Mouse (Mus musculus): ENCODE results near the gene Fras1. TPM values are rescaled to one million over a fixed set of nuclear protein-coding genes. Genes with fewer than 3 reads are reported as not detected.

Fras1 gene
- polyA plus RNA-seq, 1 experiment from 2014 or later = 7.0 TPM

DNA sequence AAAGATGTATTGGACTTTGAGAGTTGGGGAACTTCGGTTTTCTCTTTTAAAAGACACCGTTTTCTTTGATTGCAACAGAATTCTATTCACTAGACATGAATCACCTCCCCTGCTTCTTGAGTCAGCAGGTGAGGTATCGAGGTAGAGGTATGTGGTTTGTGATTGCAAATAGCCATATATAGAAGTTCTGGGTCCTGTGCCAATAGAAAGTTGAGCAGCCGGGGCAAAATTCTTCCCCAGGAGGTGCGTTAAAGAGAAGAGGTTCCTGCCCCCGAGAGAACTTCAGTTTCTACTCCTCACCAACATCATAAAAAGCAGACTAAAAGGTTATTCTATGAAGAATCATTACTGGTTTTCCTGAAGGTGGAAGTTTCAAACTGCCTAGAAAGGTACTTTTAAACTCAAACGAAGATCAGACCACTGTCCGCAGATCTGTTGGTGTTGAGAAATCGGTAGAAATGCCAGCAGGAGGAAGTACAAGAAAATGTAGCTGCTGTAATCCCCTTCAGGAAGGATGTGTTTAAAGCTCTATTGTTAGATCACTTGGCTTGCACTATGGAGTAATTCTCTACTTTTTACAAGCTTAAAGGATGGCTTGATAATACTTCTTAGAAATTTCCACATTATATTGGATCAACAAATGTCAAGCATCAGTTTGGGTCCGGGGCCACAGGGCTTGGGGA is 420.3 kb downstream of the Fras1 start:
- no peaks in the 10 kb centered on the region for H3K9me3 ChIP-seq
- 67% methylated on average over 10 of the region's 10 CpGs for WGBS
- H3K27ac ChIP-seq = no peak overlapping the region
- ATAC-seq (ENCODE audit: low FRiP score) = no peak
- peaks cover 9% of the 10 kb centered on the region for H3K4me1 ChIP-seq (replicated peaks)
- peak overlapping the region; percentile 42; the same call in 1 of the 2 replicates for H3K4me3 ChIP-seq
- H3K36me3 ChIP-seq = no peaks in the 10 kb centered on the region
- no peak overlapping the region for H3K9ac ChIP-seq
- H3K27me3 ChIP-seq = peaks cover 13% of the 10 kb centered on the region; the same call in 1 of the 2 replicates
- H3K4me2 ChIP-seq = peak overlapping the region; percentile 66; the same call in 1 of the 2 replicates

DNA sequence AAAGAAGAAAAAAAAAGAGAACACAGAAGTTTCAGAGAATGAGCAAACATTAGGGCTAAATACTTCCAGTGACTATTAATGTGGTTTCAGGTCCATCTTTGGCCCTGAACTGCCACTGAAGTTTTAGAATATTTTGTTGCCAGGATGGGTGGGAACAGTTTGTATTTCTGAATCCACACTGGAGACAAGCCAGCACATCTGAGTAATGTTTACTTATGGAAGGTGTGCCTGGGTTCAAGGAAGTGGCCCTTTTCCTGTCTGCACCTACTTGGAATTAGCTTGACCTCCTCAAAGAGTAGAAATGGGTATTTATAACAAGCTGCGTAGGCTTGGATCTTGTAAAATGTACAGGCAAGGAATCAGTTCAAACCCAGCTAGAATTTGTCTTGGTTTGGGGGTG is 422.0 kb downstream of the Fras1 start:
- WGBS = 95% methylated on average over 1 of the region's 1 CpGs
- H3K27ac ChIP-seq = no peak overlapping the region
- H3K4me2 ChIP-seq = no peak overlapping the region

DNA sequence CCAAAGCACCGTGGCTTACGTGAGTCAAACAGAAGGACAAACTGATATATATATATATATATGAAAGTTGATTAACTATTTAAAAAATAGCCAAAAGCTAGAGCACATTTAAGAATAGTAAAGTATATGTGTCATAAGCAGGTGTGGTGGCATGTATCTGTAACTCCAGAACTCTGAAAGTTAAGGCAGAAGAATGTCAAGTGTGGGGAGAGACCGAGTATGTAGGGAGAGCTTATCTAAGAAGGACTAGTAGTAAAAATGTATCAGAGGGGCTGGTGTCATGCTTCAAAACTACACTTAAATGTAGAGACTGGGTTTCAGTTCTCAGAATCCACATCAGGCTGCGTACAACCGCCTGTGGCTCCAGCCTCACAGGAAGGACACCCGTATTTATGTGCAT is 423.7 kb downstream of the Fras1 start:
- no peaks in the 10 kb centered on the region for H3K9me3 ChIP-seq
- no peak overlapping the region for H3K9ac ChIP-seq
- H3K36me3 ChIP-seq = no peaks in the 10 kb centered on the region
- WGBS = 96% methylated on average over 6 of the region's 6 CpGs
- peaks cover 14% of the 10 kb centered on the region for H3K4me1 ChIP-seq (replicated peaks)
- H3K4me2 ChIP-seq = no peak overlapping the region
- peaks cover 13% of the 10 kb centered on the region; the same call in 1 of the 2 replicates for H3K27me3 ChIP-seq
- H3K27ac ChIP-seq = no peak overlapping the region
- no peak overlapping the region for H3K4me3 ChIP-seq
- no peak for ATAC-seq (ENCODE audit: low FRiP score)

More for the DNA sequence above, 422.0 kb downstream of the Fras1 start:
- H3K4me3 ChIP-seq = no peak overlapping the region
- H3K9me3 ChIP-seq = no peaks in the 10 kb centered on the region
- H3K4me1 ChIP-seq (replicated peaks) = peaks cover 9% of the 10 kb centered on the region
- H3K27me3 ChIP-seq = peaks cover 13% of the 10 kb centered on the region; the same call in 1 of the 2 replicates
- no peak overlapping the region for H3K9ac ChIP-seq
- no peaks in the 10 kb centered on the region for H3K36me3 ChIP-seq
- ATAC-seq (ENCODE audit: low FRiP score) = no peak

DNA sequence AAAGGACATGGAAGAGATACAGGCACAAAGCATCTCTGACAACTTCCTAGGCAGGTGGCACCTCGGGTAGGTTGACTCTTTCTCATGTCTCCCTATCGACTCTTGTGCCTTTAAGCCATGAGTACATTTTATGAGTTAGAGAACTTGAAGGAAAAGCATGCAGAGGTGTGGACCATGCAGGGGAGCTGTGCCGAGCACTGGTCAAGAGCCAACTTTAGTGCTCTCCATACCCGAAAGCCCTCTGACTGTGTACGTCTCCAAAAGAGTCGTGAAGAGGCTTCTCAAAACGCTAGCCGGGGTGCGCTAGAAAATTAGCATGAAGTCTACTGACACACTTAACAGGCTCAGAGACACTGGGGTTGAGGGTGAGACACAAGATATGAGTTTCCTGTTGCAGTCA is 425.4 kb downstream of the Fras1 start:
- Histone ChIP-seq H3K4me3 (no peak overlapping the region), H3K36me3 (no peaks in the 10 kb centered on the region), H3K9ac (no peak overlapping the region), H3K27me3 (0 out of 2 replicates have a peak, but pooled peaks cover 2% of the 10 kb centered on the region), H3K4me1 (replicated peaks) (peaks cover 10% of the 10 kb centered on the region; the same call in 1 of the 2 replicates), H3K9me3 (no peaks in the 10 kb centered on the region), H3K4me2 (no peak overlapping the region), H3K27ac (no peak overlapping the region)
- ATAC-seq (ENCODE audit: low FRiP score) = no peak
- WGBS = 93% methylated on average over 9 of the region's 9 CpGs

DNA sequence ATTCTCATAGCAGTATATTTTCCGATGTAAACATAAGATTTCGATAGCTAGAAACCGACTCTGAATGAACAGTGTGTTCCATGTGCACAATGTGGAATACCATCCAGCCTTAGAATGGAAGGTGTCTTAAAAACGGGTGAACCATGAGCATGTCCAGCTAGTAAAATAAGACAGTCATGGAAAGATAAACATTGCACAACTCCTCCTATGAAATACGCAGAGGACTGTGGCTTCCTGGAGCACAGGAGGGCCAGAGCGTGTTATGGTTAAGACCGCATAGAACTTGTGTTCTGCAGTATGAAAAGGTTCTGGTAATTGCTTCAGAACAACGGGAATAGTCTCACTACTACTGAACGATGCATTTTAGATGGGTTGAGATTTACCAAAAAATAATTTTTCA is 426.2 kb downstream of the Fras1 start:
- Histone ChIP-seq H3K27me3 (no peaks in the 10 kb centered on the region), H3K9ac (no peak overlapping the region), H3K36me3 (no peaks in the 10 kb centered on the region), H3K27ac (no peak overlapping the region), H3K4me3 (no peak overlapping the region), H3K4me2 (no peak overlapping the region), H3K9me3 (no peaks in the 10 kb centered on the region), H3K4me1 (replicated peaks) (peaks cover 7% of the 10 kb centered on the region; the same call in 1 of the 2 replicates)
- no peak for ATAC-seq (ENCODE audit: low FRiP score)
- 96% methylated on average over 9 of the region's 9 CpGs for WGBS

DNA sequence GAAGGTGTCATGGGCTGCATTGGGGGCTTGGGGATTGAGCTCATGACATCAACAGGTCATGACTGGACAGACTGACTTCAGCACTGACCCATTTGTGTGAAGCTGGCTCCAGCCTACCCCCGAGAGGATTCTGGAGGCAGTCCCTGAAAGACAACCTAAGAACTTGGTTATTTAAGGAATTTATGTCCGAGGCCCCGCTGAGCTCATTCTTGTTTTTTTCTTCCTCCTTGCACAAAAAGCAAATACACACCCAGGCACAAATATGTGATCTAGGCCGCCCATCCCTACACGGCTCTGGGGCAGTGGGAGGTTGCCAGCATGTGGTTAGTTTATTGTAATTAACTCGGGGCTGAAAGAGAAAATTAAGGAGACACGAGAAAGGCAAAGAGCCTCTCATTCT is 428.4 kb downstream of the Fras1 start:
- Histone ChIP-seq H3K27ac (no peak overlapping the region), H3K9ac (no peak overlapping the region), H3K27me3 (no peaks in the 10 kb centered on the region), H3K36me3 (no peaks in the 10 kb centered on the region), H3K4me2 (no peak overlapping the region), H3K4me1 (replicated peaks) (peaks cover 5% of the 10 kb centered on the region; the same call in 1 of the 2 replicates), H3K9me3 (no peaks in the 10 kb centered on the region), H3K4me3 (no peak overlapping the region)
- ATAC-seq (ENCODE audit: low FRiP score) = no peak
- WGBS = 46% methylated on average over 7 of the region's 7 CpGs

DNA sequence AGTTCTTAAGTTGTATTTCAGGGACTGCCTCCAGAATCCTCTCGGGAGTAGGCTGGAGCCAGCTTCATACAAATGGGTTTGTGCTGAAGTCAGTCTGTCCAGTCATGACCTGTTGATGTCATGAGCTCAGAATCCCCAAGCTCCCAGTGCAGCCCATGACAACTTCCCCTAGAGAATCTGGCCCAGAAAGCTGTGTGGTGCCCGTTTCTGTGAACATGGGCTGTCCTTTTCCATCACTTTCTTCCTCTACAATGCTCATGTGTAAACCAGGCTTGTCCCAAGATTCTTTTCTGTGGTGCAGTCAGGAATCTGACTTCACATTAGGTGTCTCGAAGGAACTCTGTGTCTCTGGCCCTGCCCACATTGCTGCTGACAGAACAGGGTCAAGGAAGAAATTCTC is 429.3 kb downstream of the Fras1 start:
- Histone ChIP-seq H3K4me3 (no peak overlapping the region), H3K9me3 (no peaks in the 10 kb centered on the region), H3K4me1 (replicated peaks) (peaks cover 5% of the 10 kb centered on the region; the same call in 1 of the 2 replicates), H3K27ac (no peak overlapping the region), H3K27me3 (no peaks in the 10 kb centered on the region), H3K9ac (no peak overlapping the region), H3K4me2 (no peak overlapping the region), H3K36me3 (no peaks in the 10 kb centered on the region)
- no peak for ATAC-seq (ENCODE audit: low FRiP score)
- 64% methylated on average over 3 of the region's 3 CpGs for WGBS

DNA sequence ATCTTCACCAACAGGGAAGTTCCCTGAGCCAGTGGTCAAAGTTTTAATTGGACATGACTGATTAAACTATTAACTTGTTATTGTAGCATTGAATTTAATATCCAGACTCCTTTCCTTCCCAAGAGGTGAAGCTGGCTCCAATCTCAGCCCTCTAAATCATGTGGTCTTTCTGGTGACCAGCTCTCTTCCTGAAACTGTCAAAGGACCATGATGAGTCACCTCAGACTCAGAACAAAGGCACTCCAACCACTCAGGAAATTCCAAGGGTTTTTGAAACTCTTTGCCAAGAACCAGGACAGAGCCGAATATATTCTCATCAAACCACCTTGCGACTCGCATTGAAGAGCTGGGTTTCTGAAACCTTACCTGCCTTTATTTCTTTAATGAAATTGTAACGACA is 430.5 kb downstream of the Fras1 start:
- Histone ChIP-seq H3K9ac (no peak overlapping the region), H3K4me3 (no peak overlapping the region), H3K27me3 (no peaks in the 10 kb centered on the region), H3K4me2 (no peak overlapping the region), H3K27ac (no peak overlapping the region), H3K9me3 (no peaks in the 10 kb centered on the region), H3K4me1 (replicated peaks) (peaks cover 5% of the 10 kb centered on the region; the same call in 1 of the 2 replicates), H3K36me3 (no peaks in the 10 kb centered on the region)
- WGBS = 86% methylated on average over 4 of the region's 4 CpGs
- no peak for ATAC-seq (ENCODE audit: low FRiP score)

- 87% methylated on average over 3 of the region's 3 CpGs for WGBS
- no peak for ATAC-seq (ENCODE audit: low FRiP score)
- Histone ChIP-seq H3K27me3 (no peaks in the 10 kb centered on the region), H3K4me1 (replicated peaks) (peaks cover 5% of the 10 kb centered on the region; the same call in 1 of the 2 replicates), H3K4me2 (no peak overlapping the region), H3K36me3 (no peaks in the 10 kb centered on the region), H3K4me3 (no peak overlapping the region), H3K9ac (no peak overlapping the region), H3K27ac (no peak overlapping the region), H3K9me3 (no peaks in the 10 kb centered on the region)
Measured at GRCm38 (mm10) chr5:96804813-96805212, 431.1 kb downstream of the Fras1 start.

DNA sequence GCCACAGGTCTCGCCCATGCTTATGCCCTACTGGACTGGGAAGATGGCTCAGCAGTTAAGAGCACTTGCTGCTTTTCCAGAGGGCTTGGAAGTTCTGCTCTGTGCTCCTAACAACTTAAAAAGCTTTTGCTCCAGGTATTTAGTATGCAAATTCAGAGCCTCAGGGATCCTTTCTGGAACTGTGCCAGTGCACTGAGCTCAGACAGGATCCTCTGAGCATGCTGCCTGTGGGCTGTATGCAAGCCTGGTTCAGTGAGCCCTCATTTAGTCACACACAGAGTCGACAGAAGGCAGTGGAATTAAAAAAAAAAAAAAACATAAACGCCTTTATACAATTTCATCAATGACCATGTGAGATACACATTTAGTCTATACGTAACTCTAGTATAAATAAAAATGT is 436.9 kb downstream of the Fras1 start:
- no peaks in the 10 kb centered on the region for H3K27me3 ChIP-seq
- H3K4me2 ChIP-seq = no peak overlapping the region
- no peaks in the 10 kb centered on the region for H3K9me3 ChIP-seq
- H3K4me1 ChIP-seq (replicated peaks) = no peaks in the 10 kb centered on the region; the same call in 1 of the 2 replicates
- no peaks in the 10 kb centered on the region for H3K36me3 ChIP-seq
- no peak for ATAC-seq (ENCODE audit: low FRiP score)
- 74% methylated on average over 4 of the region's 4 CpGs for WGBS
- no peak overlapping the region for H3K27ac ChIP-seq
- H3K9ac ChIP-seq = no peak overlapping the region
- H3K4me3 ChIP-seq = no peak overlapping the region

DNA sequence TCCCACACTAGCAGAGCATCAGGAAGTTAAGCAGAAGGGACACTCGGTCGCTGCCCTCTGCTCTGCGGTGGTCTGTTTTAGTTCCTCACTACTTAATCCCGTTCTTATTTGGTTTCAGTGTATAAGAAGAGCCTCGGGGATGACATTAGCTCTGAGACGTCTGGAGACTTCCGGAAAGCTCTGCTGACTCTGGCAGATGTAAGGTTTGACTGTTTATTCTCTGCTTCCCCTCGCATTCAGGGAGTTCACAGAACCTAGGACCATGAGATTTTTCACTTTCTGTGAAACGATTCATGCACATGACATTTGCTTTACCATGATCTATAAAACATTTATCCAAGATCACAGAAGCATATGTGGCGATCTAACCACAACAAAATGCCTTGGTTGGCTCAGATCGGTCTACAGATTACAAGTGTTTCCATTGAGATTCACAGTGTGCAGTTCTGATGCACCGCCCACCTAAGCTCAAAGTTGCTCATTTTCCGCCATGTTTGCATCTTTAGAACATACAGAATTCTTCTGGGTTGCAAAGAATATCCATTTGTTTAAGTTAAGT is 451.1 kb downstream of the Fras1 start:
- WGBS = 92% methylated on average over 13 of the region's 13 CpGs
- no peaks in the 10 kb centered on the region for H3K9me3 ChIP-seq

GRCm38 (mm10) chr5:96827176-96827575 is 453.4 kb downstream of the Fras1 start:
- H3K27me3 ChIP-seq = no peaks in the 10 kb centered on the region
- H3K4me1 ChIP-seq (replicated peaks) = no peaks in the 10 kb centered on the region
- H3K4me3 ChIP-seq = no peak overlapping the region
- 80% methylated on average over 1 of the region's 1 CpGs for WGBS
- no peak overlapping the region for H3K27ac ChIP-seq
- no peak for ATAC-seq (ENCODE audit: low FRiP score)
- H3K9ac ChIP-seq = no peak overlapping the region
- no peaks in the 10 kb centered on the region for H3K9me3 ChIP-seq
- H3K36me3 ChIP-seq = no peaks in the 10 kb centered on the region
- no peak overlapping the region for H3K4me2 ChIP-seq

More for the DNA sequence above, 451.1 kb downstream of the Fras1 start:
- H3K4me1 ChIP-seq (replicated peaks) = no peaks in the 10 kb centered on the region
- no peak overlapping the region for H3K27ac ChIP-seq
- no peak overlapping the region for H3K9ac ChIP-seq
- no peak overlapping the region for H3K4me3 ChIP-seq
- ATAC-seq (ENCODE audit: low FRiP score) = no peak
- H3K36me3 ChIP-seq = no peaks in the 10 kb centered on the region
- H3K27me3 ChIP-seq = no peaks in the 10 kb centered on the region
- H3K4me2 ChIP-seq = no peak overlapping the region

Measured in hindbrain, embryonic 13.5 days (tissue).